Mouse (Mus musculus) heart, adult 9 months (tissue): ENCODE measurements around the gene Col11a2.

ENCODE experiments used
- DNase-seq, 2 experiments: peaks; one replicate each; pipeline ENCODE4 v3.0.0; 2022; ENCODE audit warnings: low spot score in 2 of 2

The Col11a2 gene

DNA sequence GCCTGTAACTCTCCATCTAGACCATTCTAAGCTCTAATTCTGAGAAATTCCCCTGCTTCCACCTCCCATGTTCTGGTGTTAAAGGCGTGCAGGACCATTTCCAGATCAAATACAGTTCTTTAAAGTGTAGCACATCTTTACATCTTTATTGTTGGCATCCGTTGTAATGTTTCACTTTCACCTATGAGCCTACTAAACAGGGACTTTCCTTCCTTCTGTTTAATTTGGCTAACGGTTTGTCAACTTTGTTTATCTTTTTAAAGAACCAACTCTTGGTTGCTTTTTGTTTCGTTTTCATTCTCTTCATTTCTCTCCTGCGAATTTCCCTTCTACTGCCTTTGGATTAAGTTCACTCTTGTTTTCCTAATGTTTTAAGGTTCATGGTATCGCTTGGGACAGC, 63.6 kb downstream of the Col11a2 start:
- DNase-seq: no peak

GRCm38 (mm10) chr17:34104804-34105203, 65.6 kb downstream of the Col11a2 start:
- no peak for DNase-seq

DNA sequence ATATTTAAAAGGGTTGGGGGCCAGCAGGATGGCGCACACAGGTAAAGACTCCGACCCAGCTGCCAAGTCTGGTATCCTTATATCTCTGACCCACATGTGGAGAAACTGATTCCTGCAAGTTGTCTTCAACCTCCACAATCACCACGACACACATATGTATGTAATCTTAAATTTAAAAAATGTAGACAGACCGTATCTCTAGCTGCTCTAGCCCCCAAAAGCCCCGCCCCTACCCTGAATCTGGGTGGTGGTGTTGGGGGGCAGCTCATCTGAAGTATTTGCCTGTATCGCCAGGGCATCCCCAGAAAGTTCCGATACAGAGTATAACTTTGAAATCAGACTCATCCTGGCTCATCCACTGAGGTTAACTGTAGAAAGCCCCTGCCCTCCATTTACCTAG, 67.3 kb downstream of the Col11a2 start:
- no peak for DNase-seq

GRCm38 (mm10) chr17:34107109-34107867, 68.1 kb downstream of the Col11a2 start:
- no peak for DNase-seq

GRCm38 (mm10) chr17:34108460-34108859, 69.2 kb downstream of the Col11a2 start:
- no peak for DNase-seq

GRCm38 (mm10) chr17:34109038-34109805, 70.0 kb downstream of the Col11a2 start:
- no peak for DNase-seq

GRCm38 (mm10) chr17:34109806-34110195, 70.6 kb downstream of the Col11a2 start:
- DNase-seq: no peak

DNA sequence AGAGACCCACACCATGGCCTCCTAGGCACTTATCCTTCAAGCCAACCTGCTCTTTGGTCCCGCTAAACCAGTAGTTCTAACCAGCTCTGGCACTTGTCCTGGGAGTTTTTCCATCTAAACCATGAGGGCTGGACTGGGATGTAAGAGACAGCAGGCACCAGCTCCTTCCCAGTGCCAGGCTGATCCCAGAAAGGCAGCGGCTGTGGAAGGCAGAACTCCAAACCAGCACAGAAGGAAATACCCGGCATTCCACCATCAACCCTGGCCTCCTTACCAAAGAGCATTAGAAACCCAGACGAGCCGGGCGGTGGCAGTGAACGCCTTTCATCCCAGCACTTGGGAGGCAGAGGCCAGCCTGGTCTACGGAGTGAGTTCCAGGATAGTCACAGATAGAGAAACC, 71.1 kb downstream of the Col11a2 start:
- DNase-seq: no peak

DNA sequence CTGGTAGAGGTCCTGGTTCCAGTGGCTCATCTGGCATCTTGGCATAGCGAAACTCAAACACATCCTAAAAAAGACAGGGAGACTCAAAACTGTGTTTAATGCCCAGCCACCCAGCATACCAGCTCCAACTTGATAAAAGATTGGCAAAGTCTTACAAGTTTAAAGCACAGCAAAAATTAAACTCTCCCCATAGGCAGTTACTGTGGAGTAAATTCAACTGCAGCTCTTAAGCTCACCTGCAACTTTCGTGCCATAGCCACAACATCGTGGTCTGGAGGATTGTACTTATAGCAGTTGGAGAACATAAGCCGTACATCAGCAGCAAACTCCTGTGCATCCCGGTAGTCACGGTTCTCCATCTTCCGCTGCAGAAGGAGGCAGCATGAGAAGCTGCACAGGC, 74.9 kb downstream of the Col11a2 start:
- no peak for DNase-seq
